Mouse (Mus musculus): ENCODE measurements around the gene Muc13. TPM values are rescaled to one million over a fixed set of nuclear protein-coding genes. Genes with fewer than 3 reads are reported as not detected.

The Muc13 gene
- polyA plus RNA-seq, 1 experiment from 2014 or later = 0.24 TPM

- Histone ChIP-seq H3K36me3 (replicated peaks) (0 out of 2 replicates have a peak, but pooled peaks cover 2% of the 10 kb centered on the region), H3K27ac (peak overlapping the region; percentile 84), H3K4me3 (peak overlapping the region; percentile 46), H3K4me1 (peaks cover 52% of the 10 kb centered on the region), H3K27me3 (ENCODE audit: poor library complexity, severe bottlenecking) (peaks cover 70% of the 10 kb centered on the region), H3K9me3 (no peaks in the 10 kb centered on the region)
- 1% methylated on average over 25 of the region's 25 CpGs for WGBS
- DNase-seq (ENCODE audit: extremely low spot score, low spot score) = peak; percentile 65
Observed at GRCm38 (mm10) chr16:33833781-33834482, 40.1 kb downstream of the Muc13 start.

- H3K27me3 ChIP-seq (ENCODE audit: poor library complexity, severe bottlenecking) = peaks cover 42% of the 10 kb centered on the region
- no peak overlapping the region for H3K27ac ChIP-seq
- no peak for DNase-seq (ENCODE audit: extremely low spot score, low spot score)
- H3K9me3 ChIP-seq = no peaks in the 10 kb centered on the region
- no peak overlapping the region for H3K4me3 ChIP-seq
- H3K4me1 ChIP-seq = peaks cover 50% of the 10 kb centered on the region
- 86% methylated on average over 3 of the region's 3 CpGs for WGBS
- 0 out of 2 replicates have a peak, but pooled peaks cover 2% of the 10 kb centered on the region for H3K36me3 ChIP-seq (replicated peaks)
Observed at GRCm38 (mm10) chr16:33836676-33837075, 42.8 kb downstream of the Muc13 start.

- DNase-seq (ENCODE audit: extremely low spot score, low spot score) = no peak
- Histone ChIP-seq H3K27me3 (ENCODE audit: poor library complexity, severe bottlenecking) (peaks cover 37% of the 10 kb centered on the region), H3K4me1 (peaks cover 52% of the 10 kb centered on the region), H3K36me3 (replicated peaks) (0 out of 2 replicates have a peak, but pooled peaks cover 2% of the 10 kb centered on the region), H3K27ac (no peak overlapping the region), H3K4me3 (no peak overlapping the region), H3K9me3 (no peaks in the 10 kb centered on the region)
- WGBS = 74% methylated on average over 3 of the region's 3 CpGs
Observed at GRCm38 (mm10) chr16:33837191-33837590, 43.4 kb downstream of the Muc13 start.

- no peak overlapping the region for H3K4me3 ChIP-seq
- H3K27ac ChIP-seq = no peak overlapping the region; the same call in 1 of the 2 replicates
- 74% methylated on average over 6 of the region's 6 CpGs for WGBS
- no peak for DNase-seq (ENCODE audit: extremely low spot score, low spot score)
- H3K27me3 ChIP-seq (ENCODE audit: poor library complexity, severe bottlenecking) = peaks cover 12% of the 10 kb centered on the region
- 0 out of 2 replicates have a peak, but pooled peaks cover 2% of the 10 kb centered on the region for H3K36me3 ChIP-seq (replicated peaks)
- no peaks in the 10 kb centered on the region for H3K9me3 ChIP-seq
- peaks cover 40% of the 10 kb centered on the region for H3K4me1 ChIP-seq
Observed at GRCm38 (mm10) chr16:33840616-33841015, 46.8 kb downstream of the Muc13 start.

- H3K27ac ChIP-seq = peak overlapping the region; percentile 32; the same call in 1 of the 2 replicates
- H3K4me1 ChIP-seq = peaks cover 41% of the 10 kb centered on the region
- H3K9me3 ChIP-seq = peaks cover 5% of the 10 kb centered on the region; the same call in 1 of the 2 replicates
- H3K27me3 ChIP-seq (ENCODE audit: poor library complexity, severe bottlenecking) = no peaks in the 10 kb centered on the region
- WGBS = 47% methylated on average over 12 of the region's 12 CpGs
- no peak for DNase-seq (ENCODE audit: extremely low spot score, low spot score)
- peaks cover 12% of the 10 kb centered on the region for H3K36me3 ChIP-seq (replicated peaks)
- no peak overlapping the region for H3K4me3 ChIP-seq
Observed at GRCm38 (mm10) chr16:33842081-33842880, 48.4 kb downstream of the Muc13 start.

- 38% methylated on average over 4 of the region's 4 CpGs for WGBS
- H3K27me3 ChIP-seq (ENCODE audit: poor library complexity, severe bottlenecking) = no peaks in the 10 kb centered on the region
- no peak overlapping the region for H3K4me3 ChIP-seq
- H3K9me3 ChIP-seq = peaks cover 5% of the 10 kb centered on the region; the same call in 1 of the 2 replicates
- H3K36me3 ChIP-seq (replicated peaks) = peaks cover 10% of the 10 kb centered on the region
- peaks cover 41% of the 10 kb centered on the region for H3K4me1 ChIP-seq
- DNase-seq (ENCODE audit: extremely low spot score, low spot score) = no peak
- H3K27ac ChIP-seq = peak overlapping the region; percentile 26; the same call in 1 of the 2 replicates
Observed at GRCm38 (mm10) chr16:33844150-33844611, 50.3 kb downstream of the Muc13 start.

DNA sequence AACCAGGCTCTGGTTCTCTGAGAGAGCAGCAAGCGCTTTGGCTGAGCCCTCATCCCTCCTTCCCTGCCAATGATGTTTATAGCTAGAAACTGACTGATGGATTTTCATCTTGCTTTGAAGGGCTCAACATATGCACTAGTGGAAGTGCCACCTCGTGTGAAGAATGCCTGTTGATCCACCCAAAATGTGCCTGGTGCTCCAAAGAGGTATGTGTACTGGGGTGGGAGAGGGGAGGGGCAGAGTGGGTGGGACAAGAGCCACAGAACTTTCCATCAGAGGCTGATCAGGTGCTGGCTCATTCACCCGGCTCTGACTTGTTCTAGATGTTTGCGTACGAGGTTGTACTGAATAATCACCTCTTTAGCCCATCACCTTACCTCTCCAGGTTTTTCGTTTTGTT lies 51.0 kb downstream of the Muc13 start:
- Histone ChIP-seq H3K27me3 (ENCODE audit: poor library complexity, severe bottlenecking) (no peaks in the 10 kb centered on the region), H3K27ac (no peak overlapping the region), H3K36me3 (replicated peaks) (peaks cover 10% of the 10 kb centered on the region), H3K9me3 (peaks cover 5% of the 10 kb centered on the region; the same call in 1 of the 2 replicates), H3K4me1 (peaks cover 41% of the 10 kb centered on the region), H3K4me3 (no peak overlapping the region)
- WGBS = 65% methylated on average over 6 of the region's 6 CpGs
- DNase-seq (ENCODE audit: extremely low spot score, low spot score) = no peak

DNA sequence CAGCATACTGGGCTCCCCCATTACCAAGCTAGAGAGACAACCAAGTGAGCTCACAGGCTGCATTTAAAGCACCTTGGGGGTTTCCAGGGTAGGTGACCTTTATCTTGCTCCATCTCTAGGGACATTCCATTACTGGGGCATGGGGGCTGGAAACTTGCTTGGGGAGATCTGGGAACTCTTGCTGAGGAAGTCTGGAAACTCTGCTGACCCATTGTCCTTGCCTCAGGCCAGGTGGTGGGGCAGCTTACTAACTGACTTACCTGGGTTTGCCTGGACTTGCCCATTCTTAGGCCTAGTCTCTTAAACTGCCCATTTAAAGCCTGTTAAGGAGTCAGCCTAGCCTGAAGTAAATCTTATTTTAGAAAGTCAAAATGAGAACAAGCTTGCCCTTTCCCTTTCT lies 59.4 kb downstream of the Muc13 start:
- H3K27ac ChIP-seq = no peak overlapping the region
- no peak overlapping the region for H3K4me3 ChIP-seq
- H3K9me3 ChIP-seq = 0 out of 2 replicates have a peak, but pooled peaks cover 4% of the 10 kb centered on the region
- no peak for DNase-seq (ENCODE audit: extremely low spot score, low spot score)
- H3K36me3 ChIP-seq (replicated peaks) = peaks cover 5% of the 10 kb centered on the region; the same call in 1 of the 2 replicates
- no peaks in the 10 kb centered on the region; the same call in 1 of the 2 replicates for H3K4me1 ChIP-seq
- no peaks in the 10 kb centered on the region for H3K27me3 ChIP-seq (ENCODE audit: poor library complexity, severe bottlenecking)

DNA sequence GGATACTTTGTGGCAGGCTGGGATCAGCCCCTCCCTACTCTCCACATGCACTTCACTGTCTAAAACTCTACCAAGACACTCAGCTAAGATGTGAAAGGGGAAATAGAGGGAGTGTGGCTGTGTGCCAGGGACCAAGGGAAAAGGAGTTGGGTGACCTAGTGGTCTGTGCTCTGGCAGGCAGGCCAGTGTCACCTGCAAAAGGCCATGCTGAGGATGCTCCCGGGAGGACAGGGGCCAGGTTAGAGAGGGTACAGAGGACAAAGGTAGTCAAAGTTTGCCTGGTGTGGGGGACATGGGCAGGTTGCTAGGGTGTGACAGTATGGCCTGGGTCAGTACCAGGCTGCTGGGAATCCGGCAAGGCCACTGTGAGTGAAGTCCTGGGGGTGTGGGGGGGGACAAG lies 64.9 kb downstream of the Muc13 start:
- no peak for DNase-seq (ENCODE audit: extremely low spot score, low spot score)
- H3K9me3 ChIP-seq = no peaks in the 10 kb centered on the region
- H3K36me3 ChIP-seq (replicated peaks) = no peaks in the 10 kb centered on the region
- WGBS = 92% methylated on average over 2 of the region's 2 CpGs
- no peaks in the 10 kb centered on the region for H3K27me3 ChIP-seq (ENCODE audit: poor library complexity, severe bottlenecking)
- peaks cover 9% of the 10 kb centered on the region for H3K4me1 ChIP-seq
- H3K27ac ChIP-seq = no peak overlapping the region
- H3K4me3 ChIP-seq = no peak overlapping the region

DNA sequence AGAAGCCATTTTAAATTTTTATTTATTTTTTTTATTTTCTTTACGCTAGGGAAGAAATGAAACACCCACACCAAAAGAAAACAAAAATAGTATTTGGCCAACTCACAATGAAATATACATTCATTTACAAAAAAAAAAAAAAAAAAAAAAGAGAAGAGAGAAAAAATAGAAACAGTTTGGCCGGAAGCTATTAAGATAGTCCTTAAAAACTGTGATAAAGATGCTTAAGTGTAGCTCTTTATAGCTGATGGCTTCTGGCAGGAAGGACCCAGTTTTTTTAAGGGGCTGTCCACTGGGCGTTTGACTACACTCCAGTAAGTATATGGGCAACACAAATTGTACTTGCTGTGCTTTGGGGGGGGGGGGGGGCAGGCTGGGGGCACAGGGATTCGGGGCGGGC lies 65.5 kb downstream of the Muc13 start:
- H3K4me3 ChIP-seq = no peak overlapping the region
- DNase-seq (ENCODE audit: extremely low spot score, low spot score) = no peak
- H3K4me1 ChIP-seq = peaks cover 9% of the 10 kb centered on the region
- WGBS = 66% methylated on average over 5 of the region's 5 CpGs
- no peaks in the 10 kb centered on the region for H3K9me3 ChIP-seq
- H3K36me3 ChIP-seq (replicated peaks) = no peaks in the 10 kb centered on the region
- H3K27me3 ChIP-seq (ENCODE audit: poor library complexity, severe bottlenecking) = no peaks in the 10 kb centered on the region
- H3K27ac ChIP-seq = no peak overlapping the region

- Histone ChIP-seq H3K4me1 (peaks cover 9% of the 10 kb centered on the region), H3K27me3 (ENCODE audit: poor library complexity, severe bottlenecking) (no peaks in the 10 kb centered on the region), H3K27ac (0 out of 2 replicates have a peak overlapping the region, but pooled peaks have one; percentile 57), H3K36me3 (replicated peaks) (no peaks in the 10 kb centered on the region), H3K4me3 (peak overlapping the region; percentile 33), H3K9me3 (no peaks in the 10 kb centered on the region)
- DNase-seq (ENCODE audit: extremely low spot score, low spot score) = no peak
- 43% methylated on average over 14 of the region's 14 CpGs for WGBS
Observed at GRCm38 (mm10) chr16:33859988-33860700, 66.3 kb downstream of the Muc13 start.

DNA sequence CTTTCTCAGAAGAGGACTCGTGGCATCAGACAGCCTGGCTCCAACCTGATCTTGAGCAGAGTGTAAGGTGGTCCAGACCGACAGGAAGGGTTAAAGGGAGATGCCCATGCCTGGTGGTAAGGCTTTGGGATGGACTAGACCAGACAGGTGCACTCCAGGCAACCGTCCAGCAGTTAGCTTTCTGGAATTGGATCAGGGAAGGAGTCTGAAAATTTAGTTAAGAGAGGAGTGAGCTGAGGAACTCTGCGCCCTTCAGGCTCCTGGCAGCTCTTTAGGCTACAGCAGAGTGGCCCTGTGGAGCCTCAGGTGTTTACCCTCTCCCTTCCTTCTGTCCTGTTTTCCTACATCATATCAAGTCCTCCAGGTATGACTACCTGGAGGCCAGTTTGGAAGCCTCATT lies 68.6 kb downstream of the Muc13 start:
- H3K27ac ChIP-seq = no peak overlapping the region
- no peaks in the 10 kb centered on the region for H3K27me3 ChIP-seq (ENCODE audit: poor library complexity, severe bottlenecking)
- H3K4me1 ChIP-seq = peaks cover 9% of the 10 kb centered on the region
- H3K9me3 ChIP-seq = no peaks in the 10 kb centered on the region
- no peaks in the 10 kb centered on the region for H3K36me3 ChIP-seq (replicated peaks)
- no peak for DNase-seq (ENCODE audit: extremely low spot score, low spot score)
- WGBS = 80% methylated on average over 4 of the region's 4 CpGs
- no peak overlapping the region for H3K4me3 ChIP-seq
